Mouse (Mus musculus) gastrocnemius, adult 18-20 months (tissue): ENCODE measurements around the gene Prss16. TPM values are rescaled to one million over a fixed set of nuclear protein-coding genes. Genes with fewer than 3 reads are reported as not detected.

Experiments used
- DNase-seq: peaks from one replicate; pipeline ENCODE4 v3.0.0; 2021; ENCODE audit warnings: low spot score
- microRNA-seq: library from miRNA; unstranded; fragments of <30 nt; microRNA quantifications from one replicate; pipeline ENCODE4 v1.2.0, GENCODE M21; 2021
- total RNA-seq, 2 experiments: library from RNA; stranded (reverse); gene quantifications; 2 replicates each; pipeline ENCODE4 v1.2.3; 2021

Prss16 gene
- total RNA-seq, 2 experiments from 2014 or later: not detected

DNA sequence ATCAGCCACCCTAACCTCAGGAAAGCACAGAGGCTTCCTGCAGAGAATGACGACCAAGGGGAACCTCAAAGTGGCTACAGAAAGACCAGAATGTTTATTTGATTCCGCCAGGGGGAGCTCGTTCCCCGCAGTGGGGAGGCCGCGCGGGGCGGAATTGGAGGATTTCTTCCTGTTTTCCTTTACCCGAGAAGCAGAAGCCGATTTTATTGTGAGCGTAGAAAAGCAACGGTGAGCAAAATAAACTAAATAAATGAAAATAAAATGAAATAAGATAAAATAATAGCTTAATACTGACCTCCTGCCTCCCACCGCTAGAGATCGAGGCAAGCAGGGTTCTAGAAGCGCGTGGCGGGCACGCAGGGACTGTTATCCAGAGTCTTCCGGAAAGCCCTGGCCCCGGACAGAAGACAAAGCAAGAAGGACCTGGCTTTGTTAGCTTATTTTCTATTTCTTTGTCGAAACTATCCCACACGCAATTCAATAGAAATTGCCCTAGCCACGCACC, 35.3 kb downstream of the Prss16 start:
- DNase-seq: peak; percentile 91

DNA sequence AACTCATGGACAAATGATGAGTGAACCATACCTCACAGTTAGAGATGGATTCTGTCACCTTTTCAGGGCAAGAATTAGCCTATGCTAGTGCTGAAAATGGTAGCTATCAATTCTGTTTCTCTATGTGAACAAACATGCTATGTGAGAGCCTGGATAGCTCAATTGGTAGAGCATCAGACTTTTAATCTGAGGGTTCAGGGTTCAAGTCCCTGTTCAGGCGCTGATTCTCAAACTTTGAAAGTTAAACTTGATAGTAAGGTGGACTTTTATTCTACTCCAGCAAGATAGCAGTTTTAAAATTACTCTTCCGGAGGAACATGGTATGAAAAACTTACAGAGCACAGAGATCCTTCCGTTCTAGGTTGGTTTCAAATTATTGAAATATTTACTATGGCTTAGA, 37.9 kb downstream of the Prss16 start:
- no peak for DNase-seq

DNA sequence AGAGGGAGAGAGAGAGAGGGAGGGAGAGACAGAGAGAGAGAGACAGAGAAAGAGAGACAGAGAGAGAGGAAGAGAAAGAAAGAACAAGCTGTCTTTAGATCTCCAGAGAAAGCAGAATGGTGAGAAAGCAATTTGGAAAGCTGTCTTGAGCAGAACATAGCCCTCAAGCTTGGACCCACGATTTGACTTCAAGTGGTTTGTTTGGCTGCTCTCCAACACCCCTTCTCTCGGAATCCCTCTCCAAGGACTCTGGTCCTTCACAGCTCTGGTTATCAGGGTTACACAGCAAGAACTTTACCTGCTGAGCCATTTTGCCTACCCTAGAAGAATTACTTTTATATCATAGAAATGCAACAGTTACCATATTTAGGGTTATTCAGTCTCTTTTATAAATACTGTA, 39.7 kb downstream of the Prss16 start:
- DNase-seq: no peak

DNA sequence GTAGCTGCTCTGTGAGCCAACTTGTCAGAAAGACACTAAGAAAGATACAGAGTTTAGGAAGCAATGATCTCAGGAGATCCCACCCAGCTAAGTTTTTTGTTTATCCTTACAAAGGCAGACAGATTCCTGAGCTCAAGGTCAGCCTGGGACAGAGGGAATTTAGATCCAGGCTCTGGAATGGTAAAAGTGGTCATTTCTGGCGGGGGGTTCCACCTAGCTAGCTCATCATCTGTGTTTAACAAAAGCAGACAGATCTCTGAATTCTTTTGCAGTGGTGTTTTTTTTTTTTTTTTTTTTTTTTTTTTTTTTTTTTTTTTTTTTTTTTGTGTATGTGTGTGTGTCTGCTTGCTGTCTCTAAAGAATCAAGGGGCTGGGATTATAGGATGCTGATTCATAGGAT, 40.3 kb downstream of the Prss16 start:
- no peak for DNase-seq

Small RNA genes within 50 kb of the gene (microRNA-seq; reads per million reads assigned to microRNA genes)
- not detected for gene Gm44390
- not detected for gene Gm44486

Other genes with a start within 250 kb of the Prss16 start
- gene Hist1h1b, start 229.1 kb downstream of the Prss16 start, total RNA-seq: under 1 TPM; 0.32 to 0.52 TPM
- gene Hist1h3i, start 226.4 kb downstream of the Prss16 start, total RNA-seq: 10 to 100 TPM; 12.0 to 12.2 TPM
- not detected for gene Hist1h2an, start 222.5 kb downstream of the Prss16 start, total RNA-seq
- gene Hist1h2bp, start 222.3 kb downstream of the Prss16 start, total RNA-seq: not detected
- 10 to 100 TPM; 14.4 to 17.7 TPM for gene Hist1h2bq, start 199.5 kb downstream of the Prss16 start, total RNA-seq
- gene Hist1h2ao, start 199.3 kb downstream of the Prss16 start, total RNA-seq: 1 to 10 TPM; 3.1 to 3.5 TPM
- gene Hist1h4m, start 198.0 kb downstream of the Prss16 start, total RNA-seq: 10 to 100 TPM; 46.0 to 49.7 TPM
- 1 to 10 TPM; 5.3 to 9.1 TPM for gene Hist1h4n, start 177.5 kb downstream of the Prss16 start, total RNA-seq
- gene Hist1h2ap, start 176.2 kb downstream of the Prss16 start, total RNA-seq: not detected
- gene Hist1h2br, start 176.0 kb downstream of the Prss16 start, total RNA-seq: 10 to 100 TPM; 14.3 to 17.8 TPM
- gene Zfp184, start 64.6 kb downstream of the Prss16 start, total RNA-seq: under 1 TPM; 0.48 to 0.69 TPM
- not detected for gene Pom121l2, start 28.5 kb downstream of the Prss16 start, total RNA-seq
- gene Hist1h2ah, start 25.8 kb upstream of the Prss16 start, total RNA-seq: 1 to 10 TPM; 1.6 to 2.2 TPM
- gene Hist1h2bk, start 26.1 kb upstream of the Prss16 start, total RNA-seq: 1 to 10 TPM; 2.1 to 3.6 TPM
- 10 to 100 TPM; 27.1 to 27.8 TPM for gene Hist1h4i, start 31.6 kb upstream of the Prss16 start, total RNA-seq
- 1 to 10 TPM; 2.5 to 2.9 TPM for gene Hist1h2ag, start 33.2 kb upstream of the Prss16 start, total RNA-seq
- 1 to 10 TPM; 2.4 to 2.7 TPM for gene Hist1h2bj, start 33.5 kb upstream of the Prss16 start, total RNA-seq
- not detected for gene Vmn1r188, start 74.7 kb upstream of the Prss16 start, total RNA-seq
- not detected for gene Vmn1r189, start 96.1 kb upstream of the Prss16 start, total RNA-seq
- gene Vmn1r191, start 174.2 kb upstream of the Prss16 start, total RNA-seq: not detected
- gene Vmn1r192, start 181.4 kb upstream of the Prss16 start, total RNA-seq: not detected
- gene Vmn1r193, start 213.4 kb upstream of the Prss16 start, total RNA-seq: not detected
- not detected for gene Vmn1r194, start 234.5 kb upstream of the Prss16 start, total RNA-seq